Mouse (Mus musculus) liver, embryonic 14 days (tissue): Measurements from ENCODE around the gene Gm49601. TPM values are rescaled to one million over a fixed set of nuclear protein-coding genes. Genes with fewer than 3 reads are reported as not detected.

Experiments
- polyA plus RNA-seq: library from polyadenylated mRNA; depleted of rRNA; stranded (reverse); fragments of >200 nt; gene quantifications from 2 replicates; pipeline ENCODE4 v1.2.3, GENCODE M21; 2012; rRNA removed

The Gm49601 gene
- 0.70 and 0.88 TPM in 2 replicates for polyA plus RNA-seq

GRCm38 (mm10) chr16:18626376-18626878 is at the start of gene Gm49601:
Gene Gm49601 (minus strand): TSS chr16:18626427.

GRCm38 (mm10) chr16:18629390-18630231 is 3.4 kb upstream of the Gm49601 start, which contains the start of gene Sept5:
Gene Sept5 (minus strand): TSS chr16:18629954.

GRCm38 (mm10) chr16:18622019-18622418 is 4.2 kb downstream of the Gm49601 start, which contains the start of gene Gp1bb:
Gene Gp1bb (minus strand): TSS chr16:18622403.

DNA sequence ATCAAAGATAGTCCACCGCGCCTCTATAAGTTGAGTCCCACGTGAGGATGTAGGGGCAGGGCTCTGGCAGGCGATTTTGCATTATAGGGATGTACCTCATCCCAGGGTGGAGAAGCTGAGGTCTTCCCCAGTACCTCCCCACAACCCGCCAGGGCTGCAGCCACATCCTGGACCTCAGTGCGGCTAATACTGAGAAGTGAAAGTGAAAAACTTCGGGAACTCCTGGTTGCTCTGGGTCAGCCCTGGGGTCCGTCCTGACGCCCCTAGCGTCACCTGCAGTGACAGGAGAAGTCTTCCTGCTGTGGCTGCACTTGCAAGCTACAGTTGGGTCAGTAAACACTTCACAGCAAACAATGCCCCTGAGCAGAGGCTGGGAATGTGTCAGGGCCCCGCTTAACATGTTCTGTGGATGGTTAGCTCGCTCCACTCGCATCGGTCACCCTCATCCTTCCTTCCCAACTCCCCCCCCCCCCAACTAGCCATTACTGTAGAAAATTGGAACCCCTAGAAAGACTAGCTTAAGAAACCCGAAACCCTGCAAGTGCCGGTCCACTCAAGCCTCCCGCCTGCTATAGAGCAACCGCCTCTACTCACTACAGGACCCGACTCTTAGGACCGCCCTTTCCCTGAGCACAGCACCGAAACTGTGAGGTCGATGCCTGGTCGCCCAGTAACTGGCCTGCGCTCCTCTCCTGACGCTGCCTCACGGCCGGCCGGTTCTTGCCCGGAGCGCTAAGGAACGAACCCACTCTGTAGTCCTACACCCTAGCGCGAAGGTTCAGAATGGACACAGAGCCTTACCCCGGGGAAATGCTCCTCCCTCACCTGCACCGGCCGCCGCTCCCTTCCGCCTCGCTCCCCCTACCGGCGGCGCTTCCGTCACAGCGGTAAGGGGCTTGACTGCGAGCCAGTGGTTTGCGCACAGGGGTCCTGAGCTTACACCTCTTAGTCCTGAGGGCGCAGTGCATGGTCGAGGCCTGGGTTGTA is 36.1 kb downstream of the Gm49601 start, which contains the start of gene Tbx1:
TSS of gene Tbx1 (minus strand) at position 868 of the 987 bp plus-strand sequence.

Other genes starting within 250 kb of the Gm49601 start
- gene Txnrd2, start 200.0 kb downstream of the Gm49601 start, polyA plus RNA-seq = 100 and 122 TPM in 2 replicates
- gene Comt, start 199.6 kb downstream of the Gm49601 start, polyA plus RNA-seq = 60.2 and 73.5 TPM in 2 replicates
- 4.7 and 6.2 TPM in 2 replicates for gene Gnb1l, start 127.7 kb downstream of the Gm49601 start, polyA plus RNA-seq
- 1.5 and 2.5 TPM in 2 replicates for gene Rtl10, start 127.5 kb downstream of the Gm49601 start, polyA plus RNA-seq
- 0.01 and 0.07 TPM in 2 replicates for gene Tbx1, start 35.8 kb downstream of the Gm49601 start, polyA plus RNA-seq
- 12.3 and 14.7 TPM in 2 replicates for gene Gp1bb, start 4.0 kb downstream of the Gm49601 start, polyA plus RNA-seq
- gene Sept5, start 3.5 kb upstream of the Gm49601 start, polyA plus RNA-seq = 2.0 and 2.3 TPM in 2 replicates
- 5.8 and 6.1 TPM in 2 replicates for gene Cldn5, start 150.4 kb upstream of the Gm49601 start, polyA plus RNA-seq
- 21.2 and 22.7 TPM in 2 replicates for gene Ufd1, start 185.4 kb upstream of the Gm49601 start, polyA plus RNA-seq
- gene Cdc45, start 185.6 kb upstream of the Gm49601 start, polyA plus RNA-seq = 45.0 and 48.6 TPM in 2 replicates
- gene 2510002D24Rik, start 210.2 kb upstream of the Gm49601 start, polyA plus RNA-seq = 19.5 and 21.9 TPM in 2 replicates
- not detected in 2 replicates for gene Gm28539, start 210.2 kb upstream of the Gm49601 start, polyA plus RNA-seq